Mouse (Mus musculus): ENCODE data around the gene Gm47289. TPM values are rescaled to one million over a fixed set of nuclear protein-coding genes. Genes with fewer than 3 reads are reported as not detected.

Gm47289 gene
- polyA plus RNA-seq, 1 experiment = not detected

GRCm38 (mm10) chr9:119207113-119207512 is 48.2 kb downstream of the Gm47289 start:
- TF ChIP-seq POLR2A (IDR thresholded peaks at IDR 0.05; ENCODE audit: borderline replicate concordance, extremely low read depth, insufficient read depth, insufficient read length, poor library complexity, severe bottlenecking) (no peak), CTCF (IDR thresholded peaks at IDR 0.05; ENCODE audit: borderline replicate concordance, extremely low read depth, insufficient read depth, insufficient read length) (no peak)
- no peak for DNase-seq (ENCODE audit: low read depth)

- TF ChIP-seq POLR2A (IDR thresholded peaks at IDR 0.05; ENCODE audit: borderline replicate concordance, extremely low read depth, insufficient read depth, insufficient read length, poor library complexity, severe bottlenecking) = no peak
- TF ChIP-seq CTCF (IDR thresholded peaks at IDR 0.05; ENCODE audit: borderline replicate concordance, extremely low read depth, insufficient read depth, insufficient read length) = no peak
- DNase-seq (ENCODE audit: low read depth) = no peak
These were observed 50.0 kb downstream of the Gm47289 start, which contains the start of gene Slc22a13 for GRCm38 (mm10) chr9:119208998-119209397. Gene Slc22a13, minus strand, starts transcription at chr9:119209098.

Other genes starting within 250 kb of the Gm47289 start
- 13.8 and 16.0 TPM in 2 replicates for gene Ctdspl, start 232.7 kb upstream of the Gm47289 start, polyA plus RNA-seq (2012; rRNA removed)
- gene Vill, start 106.4 kb upstream of the Gm47289 start, polyA plus RNA-seq (2012; rRNA removed) = 5.0 and 6.5 TPM in 2 replicates
- 20.4 and 25.0 TPM in 2 replicates for gene Plcd1, start 65.7 kb upstream of the Gm47289 start, polyA plus RNA-seq (2012; rRNA removed)
- 0.92 and 2.2 TPM in 2 replicates for gene Dlec1, start 56.7 kb upstream of the Gm47289 start, polyA plus RNA-seq (2012; rRNA removed)
- gene Acaa1b, start 2.1 kb upstream of the Gm47289 start, polyA plus RNA-seq (2012; rRNA removed) = 1.4 and 2.1 TPM in 2 replicates
- gene Slc22a13, start 49.9 kb downstream of the Gm47289 start, polyA plus RNA-seq (2012; rRNA removed) = 0.06 and 0.10 TPM in 2 replicates
- gene Oxsr1, start 163.3 kb downstream of the Gm47289 start, polyA plus RNA-seq (2012; rRNA removed) = 53.8 and 55.0 TPM in 2 replicates
- 132 and 164 TPM in 2 replicates for gene Acaa1a, start 180.5 kb downstream of the Gm47289 start, polyA plus RNA-seq (2012; rRNA removed)
- 3.1 and 4.4 TPM in 2 replicates for gene Myd88, start 182.2 kb downstream of the Gm47289 start, polyA plus RNA-seq (2012; rRNA removed)
- gene Xylb, start 198.2 kb downstream of the Gm47289 start, polyA plus RNA-seq (2012; rRNA removed) = 5.2 and 6.3 TPM in 2 replicates
- gene Slc22a14, start 206.4 kb downstream of the Gm47289 start, polyA plus RNA-seq (2012; rRNA removed) = 0.04 and 0.05 TPM in 2 replicates
- gene Acvr2b, start 243.0 kb downstream of the Gm47289 start, polyA plus RNA-seq (2012; rRNA removed) = 22.1 and 32.1 TPM in 2 replicates

Measured in brain, embryonic 14.5 days (tissue).